Comparison of ENCODE assay signal across 22 mouse cellular contexts in the genomic region with DNA sequence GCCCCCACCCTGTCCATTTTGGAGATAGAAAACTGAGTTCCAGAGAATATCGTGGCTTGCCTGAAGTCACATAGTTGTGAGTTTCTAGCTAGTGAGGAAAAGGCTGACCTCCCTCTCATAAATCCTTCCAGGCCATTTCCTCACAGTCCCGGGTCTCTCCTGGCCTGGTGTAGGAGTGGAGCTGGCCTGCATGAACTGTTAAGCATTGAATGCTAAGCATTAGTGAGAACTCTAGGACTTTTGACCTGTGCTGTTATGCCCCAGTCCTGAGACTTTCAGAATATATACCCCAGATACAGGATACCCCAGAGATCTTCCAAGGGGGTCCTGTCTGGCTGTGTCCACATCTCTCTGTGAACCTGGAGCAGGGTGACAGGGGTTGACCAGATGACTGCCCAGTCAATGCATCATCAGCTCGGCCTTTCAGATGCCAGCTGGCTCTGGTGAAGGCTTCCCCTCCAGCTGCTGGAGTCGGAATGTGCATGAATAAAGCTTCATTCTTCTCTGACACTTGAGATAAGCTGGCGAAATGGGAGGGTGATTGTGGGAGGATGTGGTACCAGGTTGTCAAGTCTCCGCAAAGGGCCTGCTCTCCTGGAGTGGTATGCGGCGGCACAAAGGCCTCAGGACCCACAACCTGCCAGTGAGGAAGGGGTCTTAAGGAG. TPM values are rescaled to one million over a fixed set of nuclear protein-coding genes. Genes with fewer than 3 reads are reported as not detected.
DNase-seq lines count a peak whose midpoint lies in the region; ATAC-seq and TF ChIP-seq lines count a peak whose summit lies in the region.
"Had no signal": no experiment of that assay in that cellular context is flagged by ENCODE, and none has a peak within 500 bp of the region (broad histone marks: within the 10 kb centered on the region; RNA-seq: fewer than 3 reads in every experiment).

No protein-coding gene starts in this region.

- peaks cover 10% of the 10 kb centered on the region for H3K27me3 ChIP-seq in kidney, embryonic 16.5 days (ENCODE audit: insufficient read depth, low read length)
- no peaks in the 10 kb centered on the region for H3K27me3 ChIP-seq in kidney, adult 2 months (replicated peaks; ENCODE audit: control insufficient read depth, insufficient read depth, low read length)

- ATAC-seq in kidney, embryonic 16.5 days (ENCODE audit: low FRiP score, low TSS enrichment), result peak; percentile 40
- no peak for ATAC-seq in monocyte, adult 5-6 weeks (replicated peaks; ENCODE audit: insufficient number of reproducible peaks, low FRiP score, low TSS enrichment, poor library complexity, severe bottlenecking)
- ATAC-seq: activated CD4-positive, CD25-positive, alpha-beta regulatory T cell, adult 4 months; liver, embryonic 12.5 days; Patski had no signal

- 21% methylated on average over 8 of the region's 8 CpGs for WGBS in kidney, embryonic 16.5 days
- 39% methylated on average over 8 of the region's 8 CpGs for WGBS in kidney, adult 2 months

- H3K9me3 ChIP-seq in kidney, embryonic 16.5 days (ENCODE audit: low read length), result no peaks in the 10 kb centered on the region
- H3K9me3 ChIP-seq: embryonic facial prominence, embryonic 15.5 days; forebrain, embryonic 10.5 days; hindbrain, embryonic 10.5 days; liver, embryonic 12.5 days; neural tube, embryonic 13.5 days had no signal

- no peak for TF ChIP-seq CTCF in kidney, adult 2 months (conservative IDR thresholded peaks at IDR 0.05; ENCODE audit: insufficient read depth, insufficient read length, low read depth, low read length)

- no peaks in the 10 kb centered on the region for H3K36me3 ChIP-seq in kidney, embryonic 16.5 days (ENCODE audit: insufficient read depth, low read length)
- H3K36me3 ChIP-seq in kidney, adult 2 months (ENCODE audit: control insufficient read depth, insufficient read depth, low read length), result no peaks in the 10 kb centered on the region
- H3K36me3 ChIP-seq: embryonic facial prominence, embryonic 15.5 days; forebrain, embryonic 10.5 days; hindbrain, embryonic 10.5 days; liver, embryonic 12.5 days; neural tube, embryonic 13.5 days had no signal

- H3K4me3 ChIP-seq in kidney, embryonic 16.5 days (ENCODE audit: low read length), result no peak overlapping the region
- H3K4me3 ChIP-seq in kidney, adult 2 months (ENCODE audit: insufficient read depth, low read depth, low read length), result no peak overlapping the region
- H3K4me3 ChIP-seq: embryonic facial prominence, embryonic 15.5 days; forebrain, embryonic 10.5 days; heart, adult 2 months; hindbrain, embryonic 10.5 days; left cerebral cortex, adult 2 months; liver, embryonic 12.5 days; neural tube, embryonic 13.5 days had no signal

- peaks cover 12% of the 10 kb centered on the region for H3K4me1 ChIP-seq in kidney, embryonic 16.5 days (ENCODE audit: insufficient read depth, low read length)
- H3K4me1 ChIP-seq in kidney, adult 2 months (ENCODE audit: control insufficient read depth, insufficient read depth, low read length), result no peaks in the 10 kb centered on the region

- peak; percentile 90 for DNase-seq in heart, adult 11 months
- no peak for DNase-seq in heart, postnatal 4 days
- DNase-seq in kidney, adult 2 months, result no peak
- DNase-seq in 3T3-L1 (ENCODE audit: low read depth, low spot score), result peak; percentile 24
- DNase-seq in adrenal gland, postnatal 14 days, result peak; percentile 73
- DNase-seq: cerebellum, adult 8-10 months; gastrocnemius, postnatal 10 days; kidney, postnatal 14 days; lung, postnatal 14 days had no signal

- no peak overlapping the region for H3K4me2 ChIP-seq in kidney, embryonic 16.5 days (replicated peaks; ENCODE audit: low read depth, low read length)
- H3K4me2 ChIP-seq: embryonic facial prominence, embryonic 15.5 days; liver, embryonic 12.5 days; midbrain, embryonic 11.5 days; neural tube, embryonic 13.5 days had no signal

- no peak overlapping the region for H3K9ac ChIP-seq in kidney, embryonic 16.5 days (replicated peaks; ENCODE audit: low read length)
- H3K9ac ChIP-seq: embryonic facial prominence, embryonic 15.5 days; liver, embryonic 12.5 days; neural tube, embryonic 13.5 days had no signal

- H3K27ac ChIP-seq in kidney, embryonic 16.5 days (ENCODE audit: low read length), result no peak overlapping the region
- no peak overlapping the region for H3K27ac ChIP-seq in kidney, adult 2 months (ENCODE audit: insufficient read depth, low read depth, low read length)
- H3K27ac ChIP-seq: embryonic facial prominence, embryonic 15.5 days; forebrain, embryonic 10.5 days; heart, adult 2 months; hindbrain, embryonic 10.5 days; left cerebral cortex, adult 2 months; liver, embryonic 12.5 days; neural tube, embryonic 13.5 days had no signal

- TF ChIP-seq POLR2A in kidney, adult 2 months (IDR thresholded peaks at IDR 0.05; ENCODE audit: low read depth, low read length), result no peak

RNA-seq across cellular contexts. Expression of gene Lrrn4, which starts 3.7 kb away (rescaled TPM):
- total RNA-seq in heart, postnatal 4 days (2021), result 10 to 100 TPM; 10.6 to 12.3 TPM
- polyA plus RNA-seq in kidney, embryonic 16.5 days (2015; fragmentation: Nextera tagmentation; extraction: Ambion mirVana), result 1.0 and 1.7 TPM in 2 replicates
- polyA plus RNA-seq in kidney, adult 2 months (2012; rRNA removed), result 0.79 and 0.86 TPM in 2 replicates
- 3.0 and 3.3 TPM in 2 replicates for total RNA-seq in adrenal gland, postnatal 14 days (2021)
- total RNA-seq in monocyte, adult 5-6 weeks (2017), result not detected in 3 replicates
- polyA plus RNA-seq: C2C12, Patski had no signal

RNA-seq across cellular contexts. Expression of gene Crls1, which starts 38.0 kb away (rescaled TPM):
- 10 to 100 TPM; 18.8 to 20.9 TPM for total RNA-seq in heart, postnatal 4 days (2021)
- polyA plus RNA-seq in kidney, embryonic 16.5 days (2015; fragmentation: Nextera tagmentation; extraction: Ambion mirVana), result 5.0 and 5.7 TPM in 2 replicates
- 32.6 and 37.4 TPM in 2 replicates for polyA plus RNA-seq in kidney, adult 2 months (2012; rRNA removed)
- 117 and 131 TPM in 2 replicates for total RNA-seq in adrenal gland, postnatal 14 days (2021)
- 11.0 to 15.4 TPM (median 11.7 TPM) in 3 replicates for total RNA-seq in monocyte, adult 5-6 weeks (2017)

Comparison
In these comparisons a context has a peak if more than half of its experiments do, and no peak if none do; other contexts are left out.
1. DNase-seq: peak in heart, adult 11 months (single experiment), 3T3-L1 (single experiment) and adrenal gland, postnatal 14 days (single experiment); none in heart, postnatal 4 days (single experiment) and kidney, adult 2 months (single experiment).